In genomic region chr19:45584856-45585620, GRCm38 (mm10) we compare ENCODE assay signal across 27 mouse cellular contexts. TPM values are rescaled to one million over a fixed set of nuclear protein-coding genes. Genes with fewer than 3 reads are reported as not detected.
A peak's percentile ranks its signal among the peaks of the same experiment; 100 is the strongest.
DNase-seq lines count a peak whose midpoint lies in the region; ATAC-seq and TF ChIP-seq lines count a peak whose summit lies in the region.
"Had no signal": no experiment of that assay in that cellular context is flagged by ENCODE, and none has a peak within 500 bp of the region (broad histone marks: within the 10 kb centered on the region; RNA-seq: fewer than 3 reads in every experiment).

No protein-coding gene starts in this region.

- no peaks in the 10 kb centered on the region for H3K27me3 ChIP-seq in limb, embryonic 12.5 days
- H3K27me3 ChIP-seq in limb, embryonic 10.5 days (ENCODE audit: low read depth, poor library complexity, severe bottlenecking): no peaks in the 10 kb centered on the region
- H3K27me3 ChIP-seq: heart, embryonic 13.5 days; limb, embryonic 15.5 days; liver, embryonic 13.5 days had no signal

- no peak for ATAC-seq in limb, embryonic 12.5 days (ENCODE audit: insufficient number of reproducible peaks, insufficient read depth, low FRiP score, low TSS enrichment, low read depth)
- peak; percentile 55 for ATAC-seq in megakaryocyte, adult 5-6 weeks (ENCODE audit: poor library complexity, severe bottlenecking)
- ATAC-seq: forebrain, embryonic 14.5 days; intestine, postnatal 0 days; midbrain, embryonic 13.5 days had no signal

- TF ChIP-seq CTCF in bone marrow macrophage, adult 2 months (IDR thresholded peaks at IDR 0.05; ENCODE audit: low read depth, low read length): no peak

- H3K4me2 ChIP-seq in limb, embryonic 12.5 days: no peak overlapping the region
- H3K4me2 ChIP-seq: heart, embryonic 13.5 days; hindbrain, embryonic 14.5 days; limb, embryonic 15.5 days; liver, embryonic 13.5 days; midbrain, embryonic 13.5 days; neural tube, embryonic 15.5 days had no signal

- 40% methylated on average over 9 of the region's 9 CpGs for WGBS in limb, embryonic 12.5 days
- 61% methylated on average over 9 of the region's 9 CpGs for WGBS in limb, embryonic 10.5 days

- peaks cover 38% of the 10 kb centered on the region for H3K4me1 ChIP-seq in limb, embryonic 12.5 days (replicated peaks)
- peaks cover 44% of the 10 kb centered on the region for H3K4me1 ChIP-seq in limb, embryonic 10.5 days
- peaks cover 53% of the 10 kb centered on the region for H3K4me1 ChIP-seq in bone marrow macrophage, adult 2 months (ENCODE audit: control insufficient read depth, insufficient read depth, low read length)

- H3K36me3 ChIP-seq in limb, embryonic 12.5 days: peaks cover 13% of the 10 kb centered on the region; the same call in 1 of the 2 replicates
- peaks cover 13% of the 10 kb centered on the region for H3K36me3 ChIP-seq in limb, embryonic 10.5 days
- H3K36me3 ChIP-seq: liver, embryonic 13.5 days had no signal

- no peaks in the 10 kb centered on the region for H3K9me3 ChIP-seq in limb, embryonic 12.5 days
- H3K9me3 ChIP-seq in limb, embryonic 10.5 days (replicated peaks): no peaks in the 10 kb centered on the region
- H3K9me3 ChIP-seq: limb, embryonic 15.5 days; liver, embryonic 13.5 days; midbrain, embryonic 13.5 days; neural tube, embryonic 15.5 days had no signal

- H3K9ac ChIP-seq in limb, embryonic 12.5 days (replicated peaks): no peak overlapping the region
- H3K9ac ChIP-seq: heart, embryonic 13.5 days; hindbrain, embryonic 14.5 days; limb, embryonic 15.5 days; liver, embryonic 13.5 days; midbrain, embryonic 13.5 days; neural tube, embryonic 15.5 days had no signal

- no peak for TF ChIP-seq POLR2A in bone marrow macrophage, adult 2 months (IDR thresholded peaks at IDR 0.05; ENCODE audit: borderline replicate concordance, low read depth, low read length)

- H3K4me3 ChIP-seq in limb, embryonic 12.5 days (replicated peaks): no peak overlapping the region
- H3K4me3 ChIP-seq in limb, embryonic 10.5 days: no peak overlapping the region
- H3K4me3 ChIP-seq in bone marrow macrophage, adult 2 months (ENCODE audit: insufficient read depth, low read length): peak overlapping the region; percentile 1; the same call in 1 of the 2 replicates
- H3K4me3 ChIP-seq: heart, adult 2 months; heart, embryonic 13.5 days; limb, embryonic 15.5 days; liver, embryonic 13.5 days; midbrain, embryonic 13.5 days; neural tube, embryonic 15.5 days had no signal

- H3K27ac ChIP-seq in limb, embryonic 12.5 days: peak overlapping the region; percentile 47; the same call in 1 of the 2 replicates
- H3K27ac ChIP-seq in limb, embryonic 10.5 days: no peak overlapping the region
- peak overlapping the region; percentile 21 for H3K27ac ChIP-seq in bone marrow macrophage, adult 2 months (ENCODE audit: insufficient read depth, low read depth, low read length)
- H3K27ac ChIP-seq: heart, adult 2 months; heart, embryonic 13.5 days; hindbrain, embryonic 14.5 days; limb, embryonic 15.5 days; liver, embryonic 13.5 days; midbrain, embryonic 13.5 days; neural tube, embryonic 15.5 days had no signal

- no peak for DNase-seq in limb, embryonic 10.5 days (ENCODE audit: low spot score)
- no peak for DNase-seq in retina, postnatal 1 day
- no peak for DNase-seq in left cerebral cortex, postnatal 4 days
- DNase-seq in Muller cell, postnatal 12 days (ENCODE audit: inconsistent ontology term): no peak
- DNase-seq: adrenal gland, postnatal 25 days; cerebellum, adult 2 months; cerebellum, postnatal 14 days; gastrocnemius, postnatal 14 days; heart, adult 2 months; heart, postnatal 10 days; kidney, adult 9 months; kidney, postnatal 10 days; liver, embryonic 13.5 days; lung, adult 18-20 months; lung, postnatal 10 days; right cerebral cortex, adult 18-20 months; thymus, postnatal 14 days had no signal

- intact Hi-C loops in left cerebral cortex, postnatal 4 days (cut with DNase I): no loop called here

RNA-seq across cellular contexts. Expression of gene Gm17018, which starts 24.6 kb away (rescaled TPM):
- 50.5 and 53.7 TPM in 2 replicates for polyA plus RNA-seq in limb, embryonic 12.5 days (2016; fragmentation: Nextera tagmentation; extraction: Ambion mirVana)
- polyA plus RNA-seq in limb, embryonic 10.5 days (2016; fragmentation: Nextera tagmentation; extraction: Ambion mirVana): 43.0 and 43.6 TPM in 2 replicates
- 35.3 and 36.0 TPM in 2 replicates for polyA plus RNA-seq in bone marrow macrophage, adult 2 months (2012; ENCODE audit: insufficient read depth, insufficient read length, missing spikeins)
- 22.6 and 23.8 TPM in 2 replicates for total RNA-seq in megakaryocyte, adult 5-6 weeks (2015)
- total RNA-seq in megakaryocyte, adult 5-6 weeks (2017): 13.5 and 15.3 TPM in 2 replicates
- 10 to 100 TPM; 34.9 to 41.2 TPM for total RNA-seq in left cerebral cortex, postnatal 4 days (2021)

RNA-seq across cellular contexts. Expression of gene Poll, which starts 24.7 kb away (rescaled TPM):
- 17.7 and 20.1 TPM in 2 replicates for polyA plus RNA-seq in limb, embryonic 12.5 days (2016; fragmentation: Nextera tagmentation; extraction: Ambion mirVana)
- 22.6 and 25.9 TPM in 2 replicates for polyA plus RNA-seq in limb, embryonic 10.5 days (2016; fragmentation: Nextera tagmentation; extraction: Ambion mirVana)
- polyA plus RNA-seq in bone marrow macrophage, adult 2 months (2012; ENCODE audit: insufficient read depth, insufficient read length, missing spikeins): 9.3 and 10.1 TPM in 2 replicates
- total RNA-seq in megakaryocyte, adult 5-6 weeks (2015): 3.2 and 3.7 TPM in 2 replicates
- 6.7 and 7.4 TPM in 2 replicates for total RNA-seq in megakaryocyte, adult 5-6 weeks (2017)
- 1 to 10 TPM; 5.5 to 6.6 TPM for total RNA-seq in left cerebral cortex, postnatal 4 days (2021)
